Mouse (Mus musculus): ENCODE results near the gene Kctd6. TPM values are rescaled to one million over a fixed set of nuclear protein-coding genes. Genes with fewer than 3 reads are reported as not detected.
"Not testable (repeated sequence)": the region's sequence is repeated elsewhere in the genome, so short reads cannot be mapped to it uniquely, and the experiment has no call there.

The Kctd6 gene
- polyA plus RNA-seq, 1 experiment from 2014 or later, result 3.8 TPM

DNA sequence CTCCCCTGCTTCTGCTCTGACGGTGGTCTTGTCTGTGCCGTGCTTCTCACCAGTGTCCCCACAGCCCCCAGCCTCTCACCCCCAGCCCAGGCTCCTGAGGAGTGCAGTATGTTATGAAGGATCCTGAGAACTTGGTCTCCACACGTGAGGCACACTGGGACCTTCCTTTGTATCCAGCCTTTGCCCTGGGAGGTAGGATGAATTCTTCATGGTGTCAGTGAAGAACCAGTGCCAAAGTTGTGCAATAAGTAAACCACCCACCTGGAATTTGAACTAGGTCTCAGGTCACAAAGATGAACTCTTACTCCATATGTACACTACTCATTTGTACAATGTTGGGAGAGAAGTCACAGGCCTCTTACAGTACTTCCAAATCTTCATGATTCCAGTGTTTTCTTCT is 45.2 kb downstream of the Kctd6 start, which contains the start of gene Acox2:
Gene Acox2 (minus strand): TSS at position 188 of the 400 bp plus-strand sequence.
- 81% methylated on average over 3 of the region's 3 CpGs for WGBS
- no peaks in the 10 kb centered on the region for H3K9me3 ChIP-seq
- H3K36me3 ChIP-seq, result no peaks in the 10 kb centered on the region
- peak within 1 kb of the TSS; percentile 62; the same call in 1 of the 2 replicates for H3K27ac ChIP-seq
- H3K27me3 ChIP-seq (ENCODE audit: insufficient read depth, poor library complexity, severe bottlenecking), result peaks cover 4% of the 10 kb centered on the region; the same call in 1 of the 2 replicates
- H3K4me1 ChIP-seq (replicated peaks), result peaks cover 8% of the 10 kb centered on the region; the same call in 1 of the 2 replicates
- H3K4me3 ChIP-seq, result no peak within 1 kb of the TSS
- DNase-seq (ENCODE audit: low spot score), result no peak

DNA sequence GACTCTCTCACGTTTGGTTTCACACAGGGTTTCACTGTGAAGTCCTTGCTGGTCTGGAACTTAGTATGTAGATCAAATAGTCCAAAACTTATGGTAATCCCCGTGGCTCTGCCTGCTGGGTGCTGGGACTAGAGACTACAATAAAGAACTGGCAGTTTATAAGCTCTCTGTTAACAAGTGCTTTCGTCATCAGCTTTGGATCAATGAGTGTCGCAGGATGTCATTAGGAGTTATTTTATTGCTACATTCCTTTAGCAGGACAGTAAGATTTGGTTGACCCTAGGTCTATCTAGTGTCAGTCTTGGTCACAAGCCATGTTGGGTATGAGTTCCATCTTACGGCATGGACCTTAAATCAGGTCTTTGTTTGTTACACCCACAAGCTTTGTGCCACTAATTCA is 46.3 kb downstream of the Kctd6 start:
- Histone ChIP-seq H3K27me3 (ENCODE audit: insufficient read depth, poor library complexity, severe bottlenecking) (peaks cover 4% of the 10 kb centered on the region; the same call in 1 of the 2 replicates), H3K4me3 (no peak overlapping the region), H3K36me3 (no peaks in the 10 kb centered on the region), H3K27ac (no peak overlapping the region), H3K9me3 (no peaks in the 10 kb centered on the region), H3K4me1 (replicated peaks) (peaks cover 8% of the 10 kb centered on the region; the same call in 1 of the 2 replicates)
- DNase-seq (ENCODE audit: low spot score), result no peak
- 86% methylated on average over 5 of the region's 5 CpGs for WGBS

- peaks cover 4% of the 10 kb centered on the region; the same call in 1 of the 2 replicates for H3K27me3 ChIP-seq (ENCODE audit: insufficient read depth, poor library complexity, severe bottlenecking)
- no peak overlapping the region for H3K27ac ChIP-seq
- DNase-seq (ENCODE audit: low spot score), result no peak
- no peak overlapping the region for H3K4me3 ChIP-seq
- peaks cover 8% of the 10 kb centered on the region; the same call in 1 of the 2 replicates for H3K4me1 ChIP-seq (replicated peaks)
- no peaks in the 10 kb centered on the region for H3K36me3 ChIP-seq
- 65% methylated on average over 1 of the region's 1 CpGs for WGBS
- no peaks in the 10 kb centered on the region for H3K9me3 ChIP-seq
These were observed 48.3 kb downstream of the Kctd6 start for GRCm38 (mm10) chr14:8262242-8262641.

GRCm38 (mm10) chr14:8264378-8264777 is 50.4 kb downstream of the Kctd6 start:
- 96% methylated on average over 1 of the region's 1 CpGs for WGBS
- Histone ChIP-seq H3K36me3 (no peaks in the 10 kb centered on the region), H3K27ac (no peak overlapping the region), H3K4me3 (no peak overlapping the region), H3K27me3 (ENCODE audit: insufficient read depth, poor library complexity, severe bottlenecking) (no peaks in the 10 kb centered on the region), H3K4me1 (replicated peaks) (no peaks in the 10 kb centered on the region), H3K9me3 (no peaks in the 10 kb centered on the region)
- DNase-seq (ENCODE audit: low spot score), result no peak

GRCm38 (mm10) chr14:8271281-8271680 is 57.3 kb downstream of the Kctd6 start:
- not testable (repeated sequence) for H3K27me3 ChIP-seq (ENCODE audit: insufficient read depth, poor library complexity, severe bottlenecking); DNase-seq (ENCODE audit: low spot score); H3K27ac ChIP-seq; H3K4me1 ChIP-seq (replicated peaks); H3K36me3 ChIP-seq; H3K4me3 ChIP-seq; H3K9me3 ChIP-seq
- 85% methylated on average over 8 of the region's 8 CpGs for WGBS

Other genes starting within 250 kb of the Kctd6 start
- gene Dnase1l3, start 219.6 kb upstream of the Kctd6 start, polyA plus RNA-seq (2016; fragmentation: Nextera tagmentation; extraction: Ambion mirVana), result 0.07 TPM in 1 of 2 replicates, not detected in the other
- gene Abhd6, start 211.2 kb upstream of the Kctd6 start, polyA plus RNA-seq (2016; fragmentation: Nextera tagmentation; extraction: Ambion mirVana), result 14.8 and 15.1 TPM in 2 replicates
- 47.1 and 50.6 TPM in 2 replicates for gene Rpp14, start 133.8 kb upstream of the Kctd6 start, polyA plus RNA-seq (2016; fragmentation: Nextera tagmentation; extraction: Ambion mirVana)
- gene Pxk, start 115.9 kb upstream of the Kctd6 start, polyA plus RNA-seq (2016; fragmentation: Nextera tagmentation; extraction: Ambion mirVana), result 19.8 and 23.8 TPM in 2 replicates
- 212 and 213 TPM in 2 replicates for gene Pdhb, start 41.1 kb upstream of the Kctd6 start, polyA plus RNA-seq (2016; fragmentation: Nextera tagmentation; extraction: Ambion mirVana)
- gene Acox2, start 45.2 kb downstream of the Kctd6 start, polyA plus RNA-seq (2016; fragmentation: Nextera tagmentation; extraction: Ambion mirVana), result 0.14 TPM in 1 of 2 replicates, not detected in the other
- gene Fam107a, start 103.9 kb downstream of the Kctd6 start, polyA plus RNA-seq (2016; fragmentation: Nextera tagmentation; extraction: Ambion mirVana), result 0.24 and 0.78 TPM in 2 replicates
- 0.21 TPM in 1 of 2 replicates, not detected in the other for gene Oit1, start 164.6 kb downstream of the Kctd6 start, polyA plus RNA-seq (2016; fragmentation: Nextera tagmentation; extraction: Ambion mirVana)